Mouse (Mus musculus): ENCODE data around the gene Dpm1. TPM values are rescaled to one million over a fixed set of nuclear protein-coding genes. Genes with fewer than 3 reads are reported as not detected.
A peak's percentile ranks its signal among the peaks of the same experiment; 100 is the strongest.

The Dpm1 gene
- polyA plus RNA-seq, 1 experiment = 14.6 TPM

- TF ChIP-seq CTCF (IDR thresholded peaks at IDR 0.05; ENCODE audit: extremely low read depth, insufficient read depth, insufficient read length, insufficient replicate concordance) (no peak), POLR2A (IDR thresholded peaks at IDR 0.05; ENCODE audit: low read depth, low read length) (no peak)
- DNase-seq (ENCODE audit: low read depth in 1 of 2, low spot score in 2 of 2) = no peak
- Histone ChIP-seq H3K27ac (ENCODE audit: insufficient read depth, low read length) (peak overlapping the region; percentile 83), H3K36me3 (ENCODE audit: control insufficient read depth, insufficient read depth, low read length) (peaks cover 9% of the 10 kb centered on the region), H3K4me1 (ENCODE audit: control insufficient read depth, insufficient read depth, insufficient read length) (peaks cover 13% of the 10 kb centered on the region), H3K27me3 (ENCODE audit: control insufficient read depth, insufficient read depth, low read length) (no peaks in the 10 kb centered on the region), H3K4me3 (ENCODE audit: extremely low read depth, insufficient read depth, insufficient read length) (peak overlapping the region; percentile 88)
- WGBS = 4% methylated on average over 95 of the region's 105 CpGs
Measured at GRCm38 (mm10) chr2:168230773-168231470, 531 bp upstream of the Dpm1 start.

DNA sequence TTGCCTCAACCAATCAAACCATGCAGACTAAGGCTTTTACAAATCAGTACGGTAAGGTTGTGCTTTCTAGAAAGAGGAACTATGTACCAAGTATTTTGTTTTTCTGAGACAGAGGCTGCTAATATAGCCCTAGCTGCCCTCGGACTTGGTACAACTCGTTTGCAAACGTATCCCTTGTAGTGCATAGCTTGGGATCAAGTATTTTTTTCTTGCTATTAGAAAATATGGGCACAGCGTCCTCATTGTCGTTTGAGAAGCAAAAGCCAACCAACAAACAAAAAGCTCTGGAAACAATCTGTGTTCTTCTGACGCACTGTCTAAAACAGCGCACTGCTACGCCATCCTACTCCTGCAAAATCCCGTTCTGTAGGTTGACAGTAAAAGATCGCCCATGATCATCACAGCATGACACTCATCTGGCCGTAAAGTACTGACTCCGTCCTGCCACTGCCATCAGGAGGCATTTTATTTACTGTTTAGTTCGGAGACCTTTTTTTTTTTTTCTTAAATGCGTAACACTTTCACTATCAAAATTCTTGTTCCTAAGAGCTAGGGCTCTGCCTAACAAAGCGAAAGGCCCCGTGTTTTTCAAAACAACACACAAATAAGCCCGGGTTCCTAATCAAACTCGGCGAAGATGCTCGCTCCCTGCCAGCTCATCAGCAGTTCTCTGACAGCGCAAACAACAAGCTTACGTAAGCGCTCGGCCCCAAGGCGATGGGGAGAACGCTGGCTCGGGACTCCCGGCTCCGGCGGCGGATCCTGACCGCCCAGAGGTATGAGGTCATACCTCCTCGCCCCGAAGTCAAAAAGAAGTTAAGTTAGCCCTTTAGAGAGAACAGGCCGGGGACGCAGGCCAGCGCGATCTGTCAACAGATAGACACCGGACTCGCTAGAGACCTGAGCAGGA lies 1.0 kb downstream of the Dpm1 start:
- 6% methylated on average over 41 of the region's 41 CpGs for WGBS
- Histone ChIP-seq H3K36me3 (ENCODE audit: control insufficient read depth, insufficient read depth, low read length) (peaks cover 14% of the 10 kb centered on the region), H3K27ac (ENCODE audit: insufficient read depth, low read length) (peak overlapping the region; percentile 83; the same call in 1 of the 2 replicates), H3K27me3 (ENCODE audit: control insufficient read depth, insufficient read depth, low read length) (no peaks in the 10 kb centered on the region), H3K4me1 (ENCODE audit: control insufficient read depth, insufficient read depth, insufficient read length) (peaks cover 13% of the 10 kb centered on the region), H3K4me3 (ENCODE audit: extremely low read depth, insufficient read depth, insufficient read length) (peak overlapping the region; percentile 88)
- TF ChIP-seq POLR2A (IDR thresholded peaks at IDR 0.05; ENCODE audit: low read depth, low read length) = no peak
- no peak for DNase-seq (ENCODE audit: low read depth in 1 of 2, low spot score in 2 of 2)

DNA sequence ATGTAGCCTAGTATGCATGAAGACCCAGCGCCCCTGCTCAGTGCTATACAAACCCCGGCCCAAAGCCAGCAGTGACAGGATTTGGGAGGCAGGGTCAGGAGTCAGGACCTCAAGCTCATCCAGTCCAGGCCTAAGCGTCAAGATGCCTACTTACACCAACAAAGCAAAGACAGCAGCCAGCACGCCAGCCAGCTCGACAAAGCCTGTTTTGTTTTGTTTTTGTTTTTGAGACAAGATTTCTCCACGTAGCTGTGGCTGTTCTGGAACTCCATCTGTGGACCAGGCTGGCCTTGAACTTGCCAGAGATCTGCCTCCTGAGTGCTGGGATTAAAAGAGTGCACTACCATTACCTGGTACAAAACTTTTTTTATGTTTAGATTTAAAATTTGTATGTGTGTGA lies 7.1 kb downstream of the Dpm1 start:
- Histone ChIP-seq H3K27ac (ENCODE audit: insufficient read depth, low read length) (no peak overlapping the region), H3K36me3 (ENCODE audit: control insufficient read depth, insufficient read depth, low read length) (peaks cover 39% of the 10 kb centered on the region), H3K27me3 (ENCODE audit: control insufficient read depth, insufficient read depth, low read length) (no peaks in the 10 kb centered on the region), H3K4me1 (ENCODE audit: control insufficient read depth, insufficient read depth, insufficient read length) (no peaks in the 10 kb centered on the region), H3K4me3 (ENCODE audit: extremely low read depth, insufficient read depth, insufficient read length) (no peak overlapping the region)
- no peak for TF ChIP-seq CTCF (IDR thresholded peaks at IDR 0.05; ENCODE audit: extremely low read depth, insufficient read depth, insufficient read length, insufficient replicate concordance)
- TF ChIP-seq POLR2A (IDR thresholded peaks at IDR 0.05; ENCODE audit: low read depth, low read length) = no peak
- no peak for DNase-seq (ENCODE audit: low read depth in 1 of 2, low spot score in 2 of 2)
- WGBS = 93% methylated on average over 6 of the region's 6 CpGs

DNA sequence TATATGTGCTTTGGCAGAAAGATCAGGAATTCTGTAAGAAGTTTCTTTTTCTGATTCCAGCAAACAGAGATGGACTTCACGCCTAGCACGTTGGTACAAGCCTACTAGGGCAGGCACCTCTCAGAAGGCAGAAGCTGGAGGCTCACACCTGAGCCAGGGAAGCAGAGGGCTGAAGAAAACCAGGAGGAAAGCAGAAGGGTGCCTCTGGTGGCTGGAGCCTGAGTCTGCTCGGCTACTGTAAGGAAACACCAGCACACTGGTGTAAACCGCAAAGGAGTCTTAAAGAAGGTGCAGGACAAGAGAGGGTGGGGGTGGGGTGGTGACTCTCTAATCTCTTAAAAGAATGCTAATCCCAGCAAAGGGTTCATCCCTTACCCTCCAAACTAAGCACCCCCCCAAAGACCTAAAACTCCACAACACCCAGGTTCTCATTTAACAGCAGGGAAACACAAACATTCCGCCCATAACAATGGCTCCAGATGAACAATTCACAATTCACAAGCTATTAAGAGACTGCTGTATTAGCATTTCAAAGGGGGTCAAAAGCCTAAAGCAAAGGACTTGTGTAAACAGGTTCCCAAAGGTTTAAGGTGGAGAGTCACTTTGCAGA lies 16.5 kb downstream of the Dpm1 start:
- H3K27ac ChIP-seq (ENCODE audit: insufficient read depth, low read length) = no peak overlapping the region
- no peak for TF ChIP-seq CTCF (IDR thresholded peaks at IDR 0.05; ENCODE audit: extremely low read depth, insufficient read depth, insufficient read length, insufficient replicate concordance)
- no peak for TF ChIP-seq POLR2A (IDR thresholded peaks at IDR 0.05; ENCODE audit: low read depth, low read length)
- no peaks in the 10 kb centered on the region for H3K4me1 ChIP-seq (ENCODE audit: control insufficient read depth, insufficient read depth, insufficient read length)
- peaks cover 26% of the 10 kb centered on the region for H3K36me3 ChIP-seq (ENCODE audit: control insufficient read depth, insufficient read depth, low read length)
- 70% methylated on average over 5 of the region's 5 CpGs for WGBS
- no peaks in the 10 kb centered on the region for H3K27me3 ChIP-seq (ENCODE audit: control insufficient read depth, insufficient read depth, low read length)
- H3K4me3 ChIP-seq (ENCODE audit: extremely low read depth, insufficient read depth, insufficient read length) = no peak overlapping the region
- no peak for DNase-seq (ENCODE audit: low read depth in 1 of 2, low spot score in 2 of 2)

- no peak overlapping the region for H3K4me3 ChIP-seq (ENCODE audit: extremely low read depth, insufficient read depth, insufficient read length)
- WGBS = 95% methylated on average over 3 of the region's 3 CpGs
- no peaks in the 10 kb centered on the region for H3K27me3 ChIP-seq (ENCODE audit: control insufficient read depth, insufficient read depth, low read length)
- TF ChIP-seq CTCF (IDR thresholded peaks at IDR 0.05; ENCODE audit: extremely low read depth, insufficient read depth, insufficient read length, insufficient replicate concordance) (no peak), POLR2A (IDR thresholded peaks at IDR 0.05; ENCODE audit: low read depth, low read length) (no peak)
- no peak for DNase-seq (ENCODE audit: low read depth in 1 of 2, low spot score in 2 of 2)
- H3K27ac ChIP-seq (ENCODE audit: insufficient read depth, low read length) = peak overlapping the region; percentile 98; the same call in 1 of the 2 replicates
- peaks cover 14% of the 10 kb centered on the region for H3K4me1 ChIP-seq (ENCODE audit: control insufficient read depth, insufficient read depth, insufficient read length)
- peaks cover 12% of the 10 kb centered on the region for H3K36me3 ChIP-seq (ENCODE audit: control insufficient read depth, insufficient read depth, low read length)
Measured at GRCm38 (mm10) chr2:168207883-168208282, 22.5 kb downstream of the Dpm1 start.

GRCm38 (mm10) chr2:168206725-168207644 lies 23.4 kb downstream of the Dpm1 start, which contains the start of gene Adnp:
TSS of gene Adnp (minus strand) at chr2:168207112.
- peak; percentile 95 to 96 for DNase-seq (ENCODE audit: low read depth in 1 of 2, low spot score in 2 of 2)
- peak within 1 kb of the TSS; percentile 98 for H3K27ac ChIP-seq (ENCODE audit: insufficient read depth, low read length)
- peaks cover 7% of the 10 kb centered on the region for H3K36me3 ChIP-seq (ENCODE audit: control insufficient read depth, insufficient read depth, low read length)
- peaks cover 14% of the 10 kb centered on the region for H3K4me1 ChIP-seq (ENCODE audit: control insufficient read depth, insufficient read depth, insufficient read length)
- TF ChIP-seq CTCF (IDR thresholded peaks at IDR 0.05; ENCODE audit: extremely low read depth, insufficient read depth, insufficient read length, insufficient replicate concordance) (peak; percentile 73), POLR2A (IDR thresholded peaks at IDR 0.05; ENCODE audit: low read depth, low read length) (peak; percentile 15)
- under 1% methylated on average over 45 of the region's 89 CpGs for WGBS
- peak within 1 kb of the TSS; percentile 91 for H3K4me3 ChIP-seq (ENCODE audit: extremely low read depth, insufficient read depth, insufficient read length)
- H3K27me3 ChIP-seq (ENCODE audit: control insufficient read depth, insufficient read depth, low read length) = no peaks in the 10 kb centered on the region
